Mouse (Mus musculus) adrenal gland, postnatal 25 days (tissue): ENCODE data around the gene Fbxw18. TPM values are rescaled to one million over a fixed set of nuclear protein-coding genes. Genes with fewer than 3 reads are reported as not detected.
"Not testable (repeated sequence)": the region's sequence is repeated elsewhere in the genome, so short reads cannot be mapped to it uniquely, and the experiment has no call there.

Experiments
- DNase-seq: peaks from one replicate; pipeline ENCODE4 v3.0.0; 2021; ENCODE audit warnings: mixed read lengths
- long read RNA-seq: library from polyadenylated mRNA; stranded (forward); transcript quantifications from one replicate; pipeline ENCODE4 v2.0.0, GENCODE M21; 2021
- total RNA-seq: library from RNA; stranded (reverse); gene quantifications from 2 replicates; pipeline ENCODE4 v1.2.3, GENCODE M21; 2021

Gene Fbxw18
- total RNA-seq = not detected in 2 replicates
- long read RNA-seq = 0 reads

GRCm38 (mm10) chr9:109702600-109702999 is at the start of gene Fbxw18:
Gene Fbxw18, minus strand, starts transcription at chr9:109702700.
- DNase-seq = not testable (repeated sequence)

- not testable (repeated sequence) for DNase-seq
Observed at GRCm38 (mm10) chr9:109745989-109746388, 43.5 kb upstream of the Fbxw18 start, which contains the start of gene Fbxw26. Gene Fbxw26, minus strand, starts transcription at chr9:109746089.

GRCm38 (mm10) chr9:109685299-109685698 is 17.2 kb downstream of the Fbxw18 start:
- peak; percentile 76 for DNase-seq

- not testable (repeated sequence) for DNase-seq
Observed at GRCm38 (mm10) chr9:109664552-109664951, 37.9 kb downstream of the Fbxw18 start, which contains the start of gene Fbxw25. Gene Fbxw25, minus strand, starts transcription at chr9:109664652.

Other genes with a start within 250 kb of the Fbxw18 start
- gene Fbxw19, start 206.8 kb downstream of the Fbxw18 start, total RNA-seq = not detected in 2 replicates
- gene Fbxw15, start 134.4 kb downstream of the Fbxw18 start, total RNA-seq = not detected in 2 replicates
- not detected in 2 replicates for gene Fbxw24, start 76.6 kb downstream of the Fbxw18 start, total RNA-seq
- gene Fbxw25, start 38.0 kb downstream of the Fbxw18 start, total RNA-seq = not detected in 2 replicates
- gene Fbxw26, start 43.4 kb upstream of the Fbxw18 start, total RNA-seq = not detected in 2 replicates
- not detected in 2 replicates for gene Fbxw27, start 88.0 kb upstream of the Fbxw18 start, total RNA-seq
- gene Spink8, start 109.6 kb upstream of the Fbxw18 start, total RNA-seq = 15.5 and 18.3 TPM in 2 replicates
- 23.1 and 32.1 TPM in 2 replicates for gene Nme6, start 130.0 kb upstream of the Fbxw18 start, total RNA-seq
- not detected in 2 replicates for gene Camp, start 146.9 kb upstream of the Fbxw18 start, total RNA-seq
- 11.5 and 12.9 TPM in 2 replicates for gene Cdc25a, start 172.9 kb upstream of the Fbxw18 start, total RNA-seq
- 83.4 and 92.8 TPM in 2 replicates for gene Map4, start 228.8 kb upstream of the Fbxw18 start, total RNA-seq